Mouse (Mus musculus) E14TG2a.4 (cell line): Measurements from ENCODE around the gene Ttc16.

Source experiments
- H3K27me3 ChIP-seq: 2 replicates; pipeline ENCODE4 v1.6.1; 2014; ENCODE audit warnings: low read length, control low read depth; ENCODE audit not compliant: insufficient read depth
- H3K36me3 ChIP-seq: 2 replicates; pipeline ENCODE4 v1.6.1; 2014; ENCODE audit warnings: low read length, control low read depth; ENCODE audit not compliant: insufficient read depth
- H3K4me1 ChIP-seq: replicated peaks from 2 replicates; pipeline ENCODE4 v1.6.1; 2014; ENCODE audit warnings: low read depth, low read length, control low read depth
- H3K4me3 ChIP-seq: replicated peaks from 2 replicates; pipeline ENCODE4 v1.5.1; 2014; ENCODE audit warnings: mild to moderate bottlenecking, low read length
- H3K9me3 ChIP-seq: 2 replicates; pipeline ENCODE4 v1.6.1; 2014; ENCODE audit warnings: low read length, control low read depth
- CTCF ChIP-seq: conservative IDR thresholded peaks from 2 replicates; pipeline ENCODE4 v1.5.1; 2014; ENCODE audit warnings: low read length
- NANOG ChIP-seq: IDR thresholded peaks from 2 replicates; pipeline ENCODE4 v1.6.1; 2014; ENCODE audit warnings: borderline replicate concordance, low read length, mixed read lengths
- POU5F1 ChIP-seq: IDR thresholded peaks from 2 replicates; pipeline ENCODE4 v1.6.1; 2014; ENCODE audit warnings: low read length, borderline replicate concordance

Gene Ttc16

GRCm38 (mm10) chr2:32732695-32733094 is 42.7 kb downstream of the Ttc16 start:
- H3K27me3 ChIP-seq: peaks cover 15% of the 10 kb centered on the region
- peaks cover 15% of the 10 kb centered on the region for H3K9me3 ChIP-seq
- no peak for TF ChIP-seq NANOG
- no peak for TF ChIP-seq CTCF
- no peak for TF ChIP-seq POU5F1
- peaks cover 28% of the 10 kb centered on the region for H3K4me1 ChIP-seq
- no peaks in the 10 kb centered on the region for H3K36me3 ChIP-seq
- no peak overlapping the region for H3K4me3 ChIP-seq

DNA sequence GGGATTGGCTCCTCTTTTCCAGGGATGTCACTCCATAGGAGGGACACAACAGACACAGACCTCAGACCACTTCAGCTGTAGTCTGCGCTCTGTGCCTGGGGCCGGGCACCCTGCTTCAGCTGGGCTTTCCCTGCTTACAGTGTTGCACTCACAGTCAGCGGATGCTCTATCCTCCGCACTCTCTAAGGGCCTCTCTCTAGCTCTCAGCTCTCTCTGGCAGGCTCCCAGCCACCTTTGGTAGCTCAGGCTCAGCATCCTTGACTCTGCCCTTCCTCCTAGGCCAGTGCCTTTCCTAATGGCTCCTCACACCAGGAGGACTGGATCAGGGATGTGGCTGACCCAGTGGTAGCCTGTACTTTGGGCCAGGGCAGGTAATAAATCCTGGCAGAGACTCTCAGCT is 43.5 kb downstream of the Ttc16 start:
- no peak for TF ChIP-seq POU5F1
- no peak for TF ChIP-seq CTCF
- Histone ChIP-seq H3K36me3 (no peaks in the 10 kb centered on the region), H3K9me3 (peaks cover 7% of the 10 kb centered on the region), H3K4me1 (peaks cover 33% of the 10 kb centered on the region), H3K4me3 (no peak overlapping the region), H3K27me3 (peaks cover 12% of the 10 kb centered on the region)

- Histone ChIP-seq H3K9me3 (no peaks in the 10 kb centered on the region), H3K36me3 (no peaks in the 10 kb centered on the region), H3K4me3 (no peak overlapping the region), H3K4me1 (peaks cover 35% of the 10 kb centered on the region), H3K27me3 (peaks cover 7% of the 10 kb centered on the region; the same call in 1 of the 2 replicates)
- TF ChIP-seq POU5F1: no peak
- TF ChIP-seq CTCF: no peak
- no peak for TF ChIP-seq NANOG
Measured at GRCm38 (mm10) chr2:32730854-32731253, 44.6 kb downstream of the Ttc16 start.

DNA sequence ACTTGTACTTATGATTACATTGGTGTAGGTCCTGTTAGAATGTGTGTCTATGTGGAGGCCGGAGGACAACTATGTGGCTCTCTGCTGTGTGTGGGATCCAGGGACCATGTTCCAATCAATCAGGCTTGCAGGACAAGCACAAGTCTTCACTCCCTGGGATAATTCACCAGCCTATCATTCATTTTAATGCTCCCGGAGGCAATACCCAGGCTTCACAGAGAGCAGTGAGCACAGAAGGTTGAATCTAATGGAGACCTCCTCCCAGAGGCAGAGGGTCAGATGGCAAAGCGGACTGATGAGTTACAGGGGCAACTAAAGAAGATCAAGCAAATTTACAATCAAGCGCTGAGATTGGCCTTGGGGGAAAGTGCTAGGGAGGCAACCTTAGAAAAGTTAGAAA is 45.9 kb downstream of the Ttc16 start:
- no peak for TF ChIP-seq POU5F1
- no peak for TF ChIP-seq NANOG
- TF ChIP-seq CTCF: no peak
- Histone ChIP-seq H3K27me3 (peaks cover 7% of the 10 kb centered on the region; the same call in 1 of the 2 replicates), H3K4me3 (no peak overlapping the region), H3K4me1 (peaks cover 40% of the 10 kb centered on the region), H3K36me3 (no peaks in the 10 kb centered on the region), H3K9me3 (no peaks in the 10 kb centered on the region)

GRCm38 (mm10) chr2:32728463-32728862 is 47.0 kb downstream of the Ttc16 start:
- Histone ChIP-seq H3K4me3 (peak overlapping the region; percentile 18; the same call in 1 of the 2 replicates), H3K4me1 (peaks cover 38% of the 10 kb centered on the region), H3K27me3 (peaks cover 7% of the 10 kb centered on the region; the same call in 1 of the 2 replicates), H3K9me3 (no peaks in the 10 kb centered on the region), H3K36me3 (no peaks in the 10 kb centered on the region)
- TF ChIP-seq POU5F1: no peak

DNA sequence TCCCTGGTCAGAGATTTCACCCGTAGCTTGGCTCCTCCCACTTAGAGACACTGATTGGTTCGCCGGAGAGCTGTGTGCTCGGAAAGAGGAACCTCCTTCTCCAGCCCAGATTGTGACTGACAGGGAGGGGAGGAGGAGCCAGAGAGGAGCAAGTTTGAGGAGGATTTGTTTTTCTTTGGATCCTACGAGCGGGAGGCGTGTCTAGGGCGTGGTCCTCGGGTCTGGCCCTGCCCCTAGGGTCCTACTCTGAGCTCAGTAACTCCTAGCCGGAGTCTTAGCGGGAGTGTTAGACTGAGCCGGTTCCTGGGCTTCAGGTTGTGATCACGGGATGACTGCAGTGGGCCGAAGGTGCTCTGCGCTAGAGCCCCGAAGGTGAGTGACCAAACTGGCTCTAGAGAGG is 48.0 kb downstream of the Ttc16 start:
- Histone ChIP-seq H3K9me3 (no peaks in the 10 kb centered on the region), H3K36me3 (no peaks in the 10 kb centered on the region), H3K4me1 (peaks cover 38% of the 10 kb centered on the region), H3K4me3 (peak overlapping the region; percentile 41; the same call in 1 of the 2 replicates), H3K27me3 (peaks cover 7% of the 10 kb centered on the region; the same call in 1 of the 2 replicates)
- no peak for TF ChIP-seq POU5F1
- no peak for TF ChIP-seq CTCF

- no peak for TF ChIP-seq CTCF
- no peak for TF ChIP-seq POU5F1
- TF ChIP-seq NANOG: no peak
- peaks cover 49% of the 10 kb centered on the region for H3K4me1 ChIP-seq
- no peak overlapping the region for H3K4me3 ChIP-seq
- no peaks in the 10 kb centered on the region for H3K36me3 ChIP-seq
- no peaks in the 10 kb centered on the region for H3K27me3 ChIP-seq
- H3K9me3 ChIP-seq: no peaks in the 10 kb centered on the region
Measured at GRCm38 (mm10) chr2:32724832-32725790, 50.3 kb downstream of the Ttc16 start.

- H3K27me3 ChIP-seq: peaks cover 6% of the 10 kb centered on the region; the same call in 1 of the 2 replicates
- peaks cover 43% of the 10 kb centered on the region for H3K4me1 ChIP-seq
Measured at GRCm38 (mm10) chr2:32724149-32724548, 51.3 kb downstream of the Ttc16 start.

More at GRCm38 (mm10) chr2:32724149-32724548, 51.3 kb downstream of the Ttc16 start:
- Histone ChIP-seq H3K36me3 (no peaks in the 10 kb centered on the region), H3K4me3 (no peak overlapping the region), H3K9me3 (no peaks in the 10 kb centered on the region)
- TF ChIP-seq POU5F1 (no peak), NANOG (no peak), CTCF (no peak)
